Mouse (Mus musculus) liver, postnatal 0 days (tissue): ENCODE measurements at regions not wholly inside any gene's neighbourhood (a gene's known extent, or its start where the extent isn't known, plus 50 kb on each side); places are given as distances from the start of the nearest gene placed in this dataset.

Source experiments
- CTCF ChIP-seq: sonication (generic); IDR thresholded peaks from 2 replicates; pipeline ENCODE4 v1.5.1; 2016; ENCODE audit warnings: antibody characterized with exemption, low read depth
- EP300 ChIP-seq: IDR thresholded peaks from 2 replicates; pipeline ENCODE4 v1.6.1; 2016; ENCODE audit warnings: antibody characterized with exemption, low read depth, mild to moderate bottlenecking

DNA sequence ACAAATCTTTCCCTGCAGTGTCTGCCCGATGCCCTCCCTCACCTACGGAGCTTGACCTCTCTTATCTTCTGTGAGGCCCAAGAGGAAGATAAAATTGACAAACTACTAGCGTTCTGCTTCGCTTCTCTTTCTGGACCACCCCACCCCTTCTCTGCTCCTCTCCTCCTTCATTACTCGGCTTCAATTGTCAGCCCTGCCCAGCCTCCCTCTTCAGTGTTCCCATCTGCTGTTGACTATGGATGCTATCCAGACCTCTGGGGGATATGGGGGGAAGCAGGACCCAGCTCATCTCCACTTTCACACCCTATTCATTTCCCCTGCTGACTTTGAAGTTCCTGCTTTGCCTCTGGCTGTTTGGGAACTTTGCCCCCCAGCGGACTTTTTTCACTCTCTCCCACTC lies 214.5 kb downstream of the Dact1 start:
- TF ChIP-seq CTCF (no peak), EP300 (no peak)
